Mouse (Mus musculus) left cerebral cortex, adult 18-20 months (tissue): ENCODE measurements around the gene Pdcd1. TPM values are rescaled to one million over a fixed set of nuclear protein-coding genes. Genes with fewer than 3 reads are reported as not detected.
"Not testable (repeated sequence)": the region's sequence is repeated elsewhere in the genome, so short reads cannot be mapped to it uniquely, and the experiment has no call there.

ENCODE experiments used
- DNase-seq, 2 experiments: peaks; one replicate each; pipeline ENCODE4 v3.0.0; 2021 to 2022; ENCODE audit warnings: low spot score in 2 of 2, mixed read lengths in 1 of 2
- long read RNA-seq, 2 experiments: library from polyadenylated mRNA; stranded (forward); transcript quantifications; one replicate each; pipeline ENCODE4 v2.0.0; 2021
- total RNA-seq, 2 experiments: library from RNA; stranded (reverse); gene quantifications; 2 replicates each; pipeline ENCODE4 v1.2.3; 2021

Pdcd1 gene
- under 1 TPM in 1 of 2 experiments, not detected in 1; 0.16 TPM for total RNA-seq
- long read RNA-seq, experiment 1: 0 reads
- long read RNA-seq, experiment 2: 0 reads

GRCm38 (mm10) chr1:94052373-94052772 lies at the start of gene Pdcd1:
Pdcd1 (minus strand) TSS chr1:94052553.
- no peak for DNase-seq

- DNase-seq: no peak
These were observed 39.4 kb upstream of the Pdcd1 start for GRCm38 (mm10) chr1:94091788-94092187.

GRCm38 (mm10) chr1:94086311-94086898 lies 34.1 kb upstream of the Pdcd1 start:
- no peak for DNase-seq

- DNase-seq: no peak
These were observed 33.2 kb upstream of the Pdcd1 start for GRCm38 (mm10) chr1:94085324-94086105.

- DNase-seq: no peak
These were observed 29.4 kb upstream of the Pdcd1 start for GRCm38 (mm10) chr1:94081761-94082160.

- DNase-seq: no peak
These were observed 28.8 kb upstream of the Pdcd1 start for GRCm38 (mm10) chr1:94081191-94081590.

GRCm38 (mm10) chr1:94080718-94081117 lies 28.4 kb upstream of the Pdcd1 start:
- no peak for DNase-seq

- DNase-seq: peak; percentile 89 to 90
These were observed 26.6 kb upstream of the Pdcd1 start for GRCm38 (mm10) chr1:94078835-94079440.

- no peak for DNase-seq
These were observed 26.0 kb upstream of the Pdcd1 start for GRCm38 (mm10) chr1:94078314-94078713.

- DNase-seq: no peak
These were observed 24.3 kb upstream of the Pdcd1 start for GRCm38 (mm10) chr1:94076702-94077101.

GRCm38 (mm10) chr1:94074756-94075155 lies 22.4 kb upstream of the Pdcd1 start:
- DNase-seq: no peak

- not testable (repeated sequence) for DNase-seq
These were observed 5.9 kb upstream of the Pdcd1 start for GRCm38 (mm10) chr1:94058281-94058680.

- DNase-seq: no peak
These were observed 5.0 kb upstream of the Pdcd1 start for GRCm38 (mm10) chr1:94057401-94057800.

GRCm38 (mm10) chr1:94055966-94056365 lies 3.6 kb upstream of the Pdcd1 start:
- DNase-seq: no peak

- no peak for DNase-seq
These were observed 2.1 kb upstream of the Pdcd1 start for GRCm38 (mm10) chr1:94054481-94054880.

- DNase-seq: peak; percentile 73 to 81
These were observed 1.3 kb upstream of the Pdcd1 start for GRCm38 (mm10) chr1:94053530-94054216.

- no peak for DNase-seq
These were observed 1.2 kb downstream of the Pdcd1 start for GRCm38 (mm10) chr1:94051104-94051503.

GRCm38 (mm10) chr1:94046544-94046943 lies 5.8 kb downstream of the Pdcd1 start:
- no peak for DNase-seq

GRCm38 (mm10) chr1:94045559-94045958 lies 6.8 kb downstream of the Pdcd1 start:
- DNase-seq: no peak

GRCm38 (mm10) chr1:94040391-94040790 lies 12.0 kb downstream of the Pdcd1 start:
- no peak for DNase-seq

GRCm38 (mm10) chr1:94034984-94035743 lies 17.2 kb downstream of the Pdcd1 start:
- DNase-seq: peak; percentile 86 to 88
